Mouse (Mus musculus) C2C12 (cell line): ENCODE results near the gene Epn3.

Experiments used
- CTCF ChIP-seq: IDR thresholded peaks from one replicate; pipeline ENCODE4 v1.5.1; 2011; ENCODE audit not compliant: control insufficient read depth, insufficient read depth, insufficient read length
- MAX ChIP-seq: IDR thresholded peaks from one replicate; pipeline ENCODE4 v1.6.1; 2011; ENCODE audit warnings: mild to moderate bottlenecking, control low read depth
- MYOG ChIP-seq: IDR thresholded peaks from one replicate; pipeline ENCODE4 v1.6.1; 2011; ENCODE audit not compliant: control insufficient read depth, insufficient read length; ENCODE audit errors: extremely low read depth
- USF1 ChIP-seq: IDR thresholded peaks from one replicate; pipeline ENCODE4 v1.6.1; 2011; ENCODE audit warnings: low read depth, mild to moderate bottlenecking, control low read depth, moderate library complexity

DNA sequence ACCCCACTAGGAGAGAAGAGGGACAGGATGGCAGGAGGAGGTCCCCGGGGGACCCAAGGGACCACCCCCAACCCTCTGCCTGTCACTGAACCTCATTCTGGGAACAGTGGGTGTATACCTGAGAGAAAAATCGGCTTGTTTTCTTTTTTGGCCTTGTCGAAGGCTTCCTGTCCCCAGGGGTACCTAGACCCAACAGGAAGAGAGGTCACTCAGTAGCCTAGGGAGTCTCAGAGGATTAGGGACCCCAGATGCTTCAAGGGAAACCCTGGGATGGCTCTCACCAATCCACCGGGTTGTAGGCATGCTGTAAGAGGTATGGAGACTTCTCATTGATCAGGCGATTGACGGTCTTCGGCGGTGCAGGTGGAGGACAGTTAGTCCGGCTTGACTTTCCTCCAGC is 15.1 kb downstream of the Epn3 start:
- TF ChIP-seq CTCF (no peak), MAX (no peak), MYOG (no peak), USF1 (no peak)
